Mouse (Mus musculus) liver, postnatal 0 days (tissue): ENCODE measurements at regions not wholly inside any gene's neighbourhood (a gene's known extent, or its start where the extent isn't known, plus 50 kb on each side); places are given as distances from the start of the nearest gene placed in this dataset.

Experiments
- CTCF ChIP-seq: sonication (generic); IDR thresholded peaks from 2 replicates; pipeline ENCODE4 v1.5.1; 2016; ENCODE audit warnings: antibody characterized with exemption, low read depth
- EP300 ChIP-seq: IDR thresholded peaks from 2 replicates; pipeline ENCODE4 v1.6.1; 2016; ENCODE audit warnings: antibody characterized with exemption, low read depth, mild to moderate bottlenecking

DNA sequence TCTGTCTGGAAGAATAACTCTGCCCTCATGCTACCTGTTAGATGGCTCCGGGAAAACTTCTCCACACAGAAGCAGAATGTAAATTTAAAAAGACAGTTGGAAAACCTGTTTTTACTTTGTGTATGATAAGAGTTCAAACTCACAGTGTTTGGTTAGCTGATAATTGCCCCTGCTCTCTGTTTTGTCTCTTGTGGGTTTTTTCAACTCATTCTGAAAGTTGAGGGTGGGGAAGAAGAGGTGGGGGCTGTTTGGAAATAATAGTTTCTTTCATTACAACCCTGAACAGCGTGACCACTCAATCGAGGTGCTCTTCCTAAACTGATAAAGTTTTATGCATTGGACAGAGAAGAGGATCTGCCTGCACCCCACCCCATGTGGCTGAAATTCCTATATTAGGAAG is 626.7 kb upstream of the Intu start:
- TF ChIP-seq CTCF, result no peak
- no peak for TF ChIP-seq EP300
